Mouse (Mus musculus): Measurements from ENCODE around the gene Tmem160.

DNA sequence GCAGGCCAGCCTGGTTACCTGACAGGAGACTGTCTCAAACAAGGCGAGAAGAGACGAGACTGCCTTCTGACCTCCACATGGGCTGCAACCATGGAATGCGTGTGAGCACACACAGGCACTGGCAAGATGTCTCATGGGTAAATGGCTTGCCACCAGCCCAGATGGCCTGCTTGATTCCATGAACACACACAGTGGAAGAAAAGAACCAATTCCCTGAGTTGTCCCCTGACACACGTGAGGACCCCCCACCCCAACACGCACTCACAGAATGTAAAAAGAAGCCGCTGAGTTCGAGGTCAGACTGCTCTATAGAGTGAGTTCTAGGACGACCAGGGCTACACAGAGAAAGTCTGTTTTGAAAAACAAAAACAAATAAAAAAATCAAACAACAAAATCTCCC is 25.0 kb downstream of the Tmem160 start, which contains the start of gene Npas1:
- no peak for TF ChIP-seq CTCF (conservative IDR thresholded peaks at IDR 0.05 in 1 of 2, IDR thresholded peaks at IDR 0.05 in 1 of 2; ENCODE audit: low read depth in 2 of 2, low read length in 2 of 2)
- no peak for TF ChIP-seq POLR2A (IDR thresholded peaks at IDR 0.05; ENCODE audit: low read depth, low read length)
- no peak for TF ChIP-seq ETS1 (conservative IDR thresholded peaks at IDR 0.05; ENCODE audit: low read depth, low read length)
- TF ChIP-seq MYC (IDR thresholded peaks at IDR 0.05; ENCODE audit: low read depth, low read length) = no peak
- TF ChIP-seq SMC3 (IDR thresholded peaks at IDR 0.05; ENCODE audit: low read depth, low read length) = no peak
- TF ChIP-seq USF1 (IDR thresholded peaks at IDR 0.05; ENCODE audit: low read depth, low read length) = no peak
- TF ChIP-seq E2F4 (IDR thresholded peaks at IDR 0.05; ENCODE audit: insufficient replicate concordance, low read depth, low read length) = no peak
- TF ChIP-seq MAX (IDR thresholded peaks at IDR 0.05; ENCODE audit: low read length) = no peak
- no peak for TF ChIP-seq HCFC1 (IDR thresholded peaks at IDR 0.05; ENCODE audit: low read depth, low read length)
- no peak for TF ChIP-seq SIN3A (IDR thresholded peaks at IDR 0.05; ENCODE audit: low read length)
- TF ChIP-seq USF2 (conservative IDR thresholded peaks at IDR 0.05; ENCODE audit: low read depth, low read length) = no peak

Measured in CH12.LX (cell line).